Mouse (Mus musculus) liver, embryonic 14.5 days (tissue): ENCODE data around the gene Mecom. TPM values are rescaled to one million over a fixed set of nuclear protein-coding genes. Genes with fewer than 3 reads are reported as not detected.

Experiments
- ATAC-seq: fragments of 200-750 bp; cut with Nextera tagmentation; 2 replicates; pipeline ENCODE4 v1.8.0; 2017; ENCODE audit warnings: moderate number of reproducible peaks, mild to moderate bottlenecking, moderate library complexity; ENCODE audit not compliant: insufficient read depth
- DNase-seq, 3 experiments: peaks; one replicate each; pipeline ENCODE4 v3.0.0-alpha.2; 2012 to 2013; ENCODE audit warnings: low read depth in 3 of 3, low spot score in 3 of 3
- H3K27ac ChIP-seq: fragments of 300-500 bp; sonication (generic); 2 replicates; pipeline ENCODE4 v1.5.1; 2014; ENCODE audit warnings: moderate library complexity, mild to moderate bottlenecking, control low read depth, inconsistent platforms
- H3K27me3 ChIP-seq: fragments of 300-500 bp; sonication (generic); 2 replicates; pipeline ENCODE4 v1.6.1; 2014; ENCODE audit warnings: mild to moderate bottlenecking, low read length, moderate library complexity; ENCODE audit not compliant: control insufficient read depth, insufficient read depth
- H3K36me3 ChIP-seq: fragments of 300-500 bp; sonication (generic); replicated peaks from 2 replicates; pipeline ENCODE4 v1.6.1; 2014; ENCODE audit warnings: low read depth; ENCODE audit not compliant: control insufficient read depth, insufficient read depth
- H3K4me1 ChIP-seq, 2 experiments: fragments of 200-500 bp in 1 of 2; fragments of 300-500 bp in 1 of 2; sonication (generic) in 1 of 2; replicated peaks; 2 replicates each; pipeline ENCODE4 v1.6.1; 2012 to 2014; ENCODE audit warnings: antibody characterized with exemption in 1 of 2, inconsistent platforms in 1 of 2, low read length in 1 of 2; ENCODE audit not compliant: control insufficient read depth in 2 of 2, insufficient read depth in 2 of 2
- H3K4me2 ChIP-seq: fragments of 300-500 bp; sonication (generic); 2 replicates; pipeline ENCODE4 v1.6.1; 2014; ENCODE audit warnings: low read depth, mild to moderate bottlenecking, control low read depth, moderate library complexity
- H3K4me3 ChIP-seq, 2 experiments: fragments of 200-500 bp in 1 of 2; fragments of 300-500 bp in 1 of 2; sonication (generic) in 1 of 2; 2 replicates each; pipeline ENCODE4 v1.5.1; 2012 to 2014; ENCODE audit warnings: low read depth in 2 of 2, low read length in 2 of 2, mild to moderate bottlenecking in 2 of 2, control low read depth in 1 of 2, inconsistent platforms in 1 of 2, moderate library complexity in 1 of 2; ENCODE audit not compliant: insufficient read depth in 1 of 2
- H3K9ac ChIP-seq: fragments of 300-500 bp; sonication (generic); replicated peaks from 2 replicates; pipeline ENCODE4 v1.6.1; 2014; ENCODE audit warnings: mild to moderate bottlenecking, control low read depth, moderate library complexity
- H3K9me3 ChIP-seq: fragments of 300-500 bp; sonication (generic); 2 replicates; pipeline ENCODE4 v1.6.1; 2016; ENCODE audit warnings: low read length, mixed read lengths; ENCODE audit not compliant: control insufficient read depth
- CTCF ChIP-seq: IDR thresholded peaks from 2 replicates; pipeline ENCODE4 v1.5.1; 2016; ENCODE audit warnings: antibody characterized with exemption, low read depth, control low read depth
- EP300 ChIP-seq: IDR thresholded peaks from 2 replicates; pipeline ENCODE4 v1.6.1; 2016; ENCODE audit warnings: antibody characterized with exemption, low read depth
- WGBS: fragments of 180-500 bp; shearing (Covaris S2); extraction: QIAGEN DNeasy Blood & Tissue Kit; methylation state at CpG from one replicate; pipeline ENCODE4 v1.1.7; 2014; ENCODE audit not compliant: insufficient replicate concordance; 5-methylcytosine and 5-hydroxymethylcytosine counted together
- polyA plus RNA-seq, 2 experiments: library from polyadenylated mRNA; depleted of rRNA in 1 of 2; stranded (reverse) in 1 of 2; unstranded in 1 of 2; fragments of >200 nt; fragmentation: Nextera tagmentation in 1 of 2; extraction: Ambion mirVana in 1 of 2; gene quantifications; 2 replicates each; pipeline versions ENCODE4 v1.2.1 to v1.2.3; 2012 to 2014

The Mecom gene
- polyA plus RNA-seq, 2 experiments: 0.67 to 0.75 TPM

DNA sequence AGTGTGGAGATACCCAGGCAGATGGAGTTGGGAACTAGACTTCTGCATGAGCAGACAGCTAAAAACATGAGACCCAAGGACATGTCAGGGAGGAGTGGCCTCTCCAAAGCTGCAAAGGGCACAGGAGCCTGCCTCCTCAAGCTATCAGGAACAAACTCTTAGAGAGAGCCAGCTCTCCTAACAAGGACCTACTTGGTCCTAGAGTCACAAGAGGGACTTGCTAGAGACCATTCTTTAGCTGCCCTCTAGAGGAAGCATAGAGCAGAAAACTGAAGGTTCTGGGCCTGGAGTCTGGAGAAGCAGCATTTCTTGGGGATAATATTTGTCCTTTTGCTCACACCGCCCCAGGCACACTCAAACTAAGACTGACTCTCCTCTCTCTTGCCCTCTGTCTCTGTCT lies 99.2 kb downstream of the Mecom start:
- no peak overlapping the region for H3K27ac ChIP-seq
- no peaks in the 10 kb centered on the region for H3K27me3 ChIP-seq
- TF ChIP-seq CTCF (peak; percentile 7; the same call in 1 of the 2 replicates), EP300 (no peak)
- H3K4me1 ChIP-seq: no peaks in the 10 kb centered on the region
- no peak overlapping the region for H3K9ac ChIP-seq
- H3K4me2 ChIP-seq: no peak overlapping the region
- 50% methylated on average over 1 of the region's 1 CpGs for WGBS
- H3K36me3 ChIP-seq: no peaks in the 10 kb centered on the region
- H3K9me3 ChIP-seq: no peaks in the 10 kb centered on the region
- ATAC-seq (no peak), DNase-seq (no peak)
- H3K4me3 ChIP-seq: no peak overlapping the region

DNA sequence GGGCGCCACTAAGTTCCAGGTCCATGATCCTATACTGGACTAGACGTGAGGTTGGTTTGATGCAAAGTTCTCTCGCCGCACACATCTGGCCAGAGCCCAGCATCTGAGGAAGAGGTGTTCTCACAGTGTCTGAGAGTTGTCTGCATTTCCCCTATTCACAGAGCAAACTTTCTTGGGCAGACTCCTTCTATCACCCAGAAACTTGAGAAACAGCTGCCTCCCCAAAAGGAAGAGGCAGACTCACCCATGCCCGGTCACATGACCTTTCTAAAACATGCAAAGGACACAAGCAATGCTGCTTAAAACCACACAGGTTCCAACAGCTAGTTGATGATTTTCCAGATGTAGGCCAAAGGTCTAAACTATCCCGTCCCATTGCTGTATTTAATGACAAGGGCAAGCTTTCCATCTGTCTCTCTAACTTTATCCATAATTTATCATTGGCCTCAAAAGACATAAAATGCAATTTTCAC lies 101.8 kb downstream of the Mecom start:
- Histone ChIP-seq H3K4me3 (no peak overlapping the region), H3K9ac (no peak overlapping the region), H3K4me1 (no peaks in the 10 kb centered on the region), H3K27me3 (no peaks in the 10 kb centered on the region), H3K36me3 (no peaks in the 10 kb centered on the region), H3K4me2 (no peak overlapping the region), H3K27ac (no peak overlapping the region), H3K9me3 (no peaks in the 10 kb centered on the region)
- DNase-seq (no peak), ATAC-seq (no peak)
- no peak for TF ChIP-seq EP300
- 73% methylated on average over 6 of the region's 6 CpGs for WGBS

DNA sequence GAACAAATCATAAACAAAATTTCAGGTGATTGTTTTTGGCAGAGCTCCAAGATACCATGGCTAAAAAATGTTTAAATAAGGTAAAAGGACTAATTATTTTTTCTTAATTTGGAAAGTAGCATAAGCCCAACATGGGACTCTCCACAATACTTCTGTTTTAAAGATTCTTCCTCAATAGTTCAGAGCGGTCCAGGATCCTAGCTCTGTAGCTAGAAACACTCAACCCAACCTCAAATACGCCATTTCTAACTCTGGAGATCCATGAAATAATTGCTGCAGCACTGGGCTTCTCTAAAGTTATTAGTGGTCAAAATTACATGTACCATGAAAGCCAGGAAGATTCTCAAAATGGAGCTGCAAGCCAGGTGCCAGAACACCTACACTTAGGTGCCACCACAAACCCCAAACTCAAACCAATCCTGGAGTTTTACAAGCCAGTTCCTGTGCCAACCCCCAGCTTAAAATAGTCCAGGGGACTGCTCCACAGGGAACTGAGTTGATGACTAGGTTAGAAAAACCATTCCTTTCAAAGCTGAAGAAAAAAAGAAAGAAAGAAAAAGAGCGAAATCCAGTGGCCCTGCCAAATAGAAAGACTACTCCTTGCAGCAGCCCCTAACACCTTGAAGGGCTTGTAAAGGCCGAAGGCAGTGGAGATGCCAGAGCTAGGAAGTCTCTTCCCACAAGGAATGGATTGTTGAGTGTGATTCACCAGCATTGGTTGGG lies 102.4 kb downstream of the Mecom start:
- Histone ChIP-seq H3K4me2 (no peak overlapping the region), H3K4me3 (no peak overlapping the region), H3K27ac (no peak overlapping the region), H3K9ac (no peak overlapping the region), H3K36me3 (no peaks in the 10 kb centered on the region), H3K9me3 (no peaks in the 10 kb centered on the region), H3K27me3 (no peaks in the 10 kb centered on the region), H3K4me1 (no peaks in the 10 kb centered on the region)
- no peak for ATAC-seq
- TF ChIP-seq CTCF (no peak), EP300 (no peak)
- no peak for DNase-seq
- WGBS: 63% methylated on average over 4 of the region's 4 CpGs

DNA sequence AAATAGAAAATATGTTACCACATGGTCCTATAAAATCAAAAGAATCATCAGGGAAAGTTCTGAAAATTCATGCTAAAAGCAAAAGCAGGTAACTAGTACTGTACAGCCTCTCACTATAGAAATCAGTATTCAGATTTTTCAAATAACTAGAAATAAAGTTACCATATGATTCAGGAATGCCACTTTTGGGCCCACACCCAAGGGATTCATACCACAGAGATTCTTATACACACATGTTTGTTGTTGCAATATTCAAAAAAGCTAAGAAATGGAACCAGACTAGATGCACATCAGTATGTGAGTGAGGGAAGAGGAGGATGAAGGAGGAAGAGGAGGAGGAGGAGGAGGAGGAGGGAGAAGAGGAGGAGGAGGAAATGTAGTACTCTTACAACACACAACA lies 106.2 kb downstream of the Mecom start:
- H3K27ac ChIP-seq: no peak overlapping the region
- ATAC-seq (no peak), DNase-seq (no peak)
- H3K4me2 ChIP-seq: no peak overlapping the region
- H3K27me3 ChIP-seq: no peaks in the 10 kb centered on the region
- H3K4me1 ChIP-seq: no peaks in the 10 kb centered on the region
- no peaks in the 10 kb centered on the region for H3K36me3 ChIP-seq
- no peaks in the 10 kb centered on the region for H3K9me3 ChIP-seq
- TF ChIP-seq EP300: no peak
- TF ChIP-seq CTCF: no peak
- no peak overlapping the region for H3K9ac ChIP-seq
- H3K4me3 ChIP-seq: no peak overlapping the region

- no peak for DNase-seq
- no peak for ATAC-seq
- Histone ChIP-seq H3K4me2 (no peak overlapping the region), H3K36me3 (no peaks in the 10 kb centered on the region), H3K9me3 (no peaks in the 10 kb centered on the region), H3K9ac (no peak overlapping the region), H3K27me3 (no peaks in the 10 kb centered on the region), H3K4me3 (no peak overlapping the region), H3K27ac (no peak overlapping the region), H3K4me1 (no peaks in the 10 kb centered on the region)
- no peak for TF ChIP-seq EP300
- no peak for TF ChIP-seq CTCF
- WGBS: 40% methylated on average over 7 of the region's 7 CpGs
Observed at GRCm38 (mm10) chr3:30438007-30438406, 109.8 kb downstream of the Mecom start.
